Mouse (Mus musculus): Measurements from ENCODE around the gene Urb1.
A peak's percentile ranks its signal among the peaks of the same experiment; 100 is the strongest.

Gene Urb1

GRCm38 (mm10) chr16:90809975-90810715 is at the start of gene Urb1:
Urb1 (minus strand) TSS chr16:90810413.
- peak; percentile 98 to 100 for DNase-seq (ENCODE audit: low spot score in 2 of 2)

- no peak for DNase-seq (ENCODE audit: low spot score in 2 of 2)
Measured at GRCm38 (mm10) chr16:90858206-90858605, 48.0 kb upstream of the Urb1 start.

- DNase-seq (ENCODE audit: low spot score in 2 of 2), result no peak
Measured at GRCm38 (mm10) chr16:90856552-90857200, 46.5 kb upstream of the Urb1 start.

- no peak for DNase-seq (ENCODE audit: low spot score in 2 of 2)
Measured at GRCm38 (mm10) chr16:90851621-90852334, 41.6 kb upstream of the Urb1 start.

GRCm38 (mm10) chr16:90850881-90851280 is 40.7 kb upstream of the Urb1 start:
- no peak for DNase-seq (ENCODE audit: low spot score in 2 of 2)

- DNase-seq (ENCODE audit: low spot score in 2 of 2), result no peak
Measured at GRCm38 (mm10) chr16:90849262-90849661, 39.0 kb upstream of the Urb1 start.

GRCm38 (mm10) chr16:90848697-90849096 is 38.5 kb upstream of the Urb1 start:
- DNase-seq (ENCODE audit: low spot score in 2 of 2), result peak in 1 of 2 experiments; percentile 38

GRCm38 (mm10) chr16:90845591-90845990 is 35.4 kb upstream of the Urb1 start:
- DNase-seq (ENCODE audit: low spot score in 2 of 2), result no peak

- DNase-seq (ENCODE audit: low spot score in 2 of 2), result no peak
Measured at GRCm38 (mm10) chr16:90845038-90845437, 34.8 kb upstream of the Urb1 start.

- DNase-seq (ENCODE audit: low spot score in 2 of 2), result no peak
Measured at GRCm38 (mm10) chr16:90842164-90842563, 32.0 kb upstream of the Urb1 start.

GRCm38 (mm10) chr16:90837431-90837830 is 27.2 kb upstream of the Urb1 start:
- no peak for DNase-seq (ENCODE audit: low spot score in 2 of 2)

GRCm38 (mm10) chr16:90833041-90833791 is 23.0 kb upstream of the Urb1 start:
- no peak for DNase-seq (ENCODE audit: low spot score in 2 of 2)

- no peak for DNase-seq (ENCODE audit: low spot score in 2 of 2)
Measured at GRCm38 (mm10) chr16:90832495-90832894, 22.3 kb upstream of the Urb1 start.

- no peak for DNase-seq (ENCODE audit: low spot score in 2 of 2)
Measured at GRCm38 (mm10) chr16:90831676-90832075, 21.5 kb upstream of the Urb1 start.

GRCm38 (mm10) chr16:90830686-90831439 is 20.6 kb upstream of the Urb1 start:
- peak; percentile 70 to 77 for DNase-seq (ENCODE audit: low spot score in 2 of 2)

- peak; percentile 73 to 88 for DNase-seq (ENCODE audit: low spot score in 2 of 2)
Measured at GRCm38 (mm10) chr16:90829894-90830685, 19.9 kb upstream of the Urb1 start.

- no peak for DNase-seq (ENCODE audit: low spot score in 2 of 2)
Measured at GRCm38 (mm10) chr16:90829136-90829535, 18.9 kb upstream of the Urb1 start.

GRCm38 (mm10) chr16:90827498-90827897 is 17.3 kb upstream of the Urb1 start:
- DNase-seq (ENCODE audit: low spot score in 2 of 2), result no peak

GRCm38 (mm10) chr16:90826457-90826856 is 16.2 kb upstream of the Urb1 start, which contains the start of gene Eva1c:
Eva1c (plus strand) TSS chr16:90826719.
- DNase-seq (ENCODE audit: low spot score in 2 of 2), result no peak

GRCm38 (mm10) chr16:90826041-90826440 is 15.8 kb upstream of the Urb1 start:
- no peak for DNase-seq (ENCODE audit: low spot score in 2 of 2)
